Mouse (Mus musculus) left cerebral cortex, postnatal 14 days (tissue): Measurements from ENCODE around the gene Pdzd7. TPM values are rescaled to one million over a fixed set of nuclear protein-coding genes. Genes with fewer than 3 reads are reported as not detected.

ENCODE experiments used
- DNase-seq, 2 experiments: peaks; one replicate each; pipeline ENCODE4 v3.0.0; 2021 to 2022; ENCODE audit warnings: low spot score in 2 of 2, mixed read lengths in 1 of 2
- intact Hi-C: fragments of 180-260 bp; cut with DNase I; formaldehyde crosslinking; loops from one replicate; pipeline ENCODE4 v1.15.1; 2025
- total RNA-seq, 2 experiments: library from RNA; stranded (reverse); gene quantifications; 2 replicates each; pipeline ENCODE4 v1.2.3; 2021

The Pdzd7 gene
- total RNA-seq, 2 experiments from 2014 or later = 3.3 to 3.4 TPM

- DNase-seq = no peak
- intact Hi-C loops = no loop called here
Observed at GRCm38 (mm10) chr19:44992246-44992645, 53.3 kb downstream of the Pdzd7 start.

GRCm38 (mm10) chr19:44991031-44991430 is 54.5 kb downstream of the Pdzd7 start:
- intact Hi-C loops = no loop called here
- DNase-seq = no peak

- intact Hi-C loops = loop anchor here (5.0 kb wide), 1 partner anchor 42 kb away; no protein-coding TSS in a partner anchor
- no peak for DNase-seq
Observed at GRCm38 (mm10) chr19:44989567-44990495, 55.7 kb downstream of the Pdzd7 start.

- intact Hi-C loops = loop anchor here (5.0 kb wide), 1 partner anchor 43 kb away; no protein-coding TSS in a partner anchor
- no peak for DNase-seq
Observed at GRCm38 (mm10) chr19:44988831-44989566, 56.5 kb downstream of the Pdzd7 start, which contains the start of gene Sema4g. TSS of gene Sema4g (plus strand) at chr19:44989101.

GRCm38 (mm10) chr19:44988321-44988720 is 57.2 kb downstream of the Pdzd7 start:
- DNase-seq = no peak
- intact Hi-C loops = loop anchor here (5.0 kb wide), 1 partner anchor 44 kb away; no protein-coding TSS in a partner anchor

- peak; percentile 57 to 61 for DNase-seq
- intact Hi-C loops = loop anchor here (5.0 kb wide), 1 partner anchor 44 kb away; no protein-coding TSS in a partner anchor
Observed at GRCm38 (mm10) chr19:44987851-44988250, 57.7 kb downstream of the Pdzd7 start.

- DNase-seq = no peak
- intact Hi-C loops = loop anchor here (5.0 kb wide), 1 partner anchor 45 kb away; no protein-coding TSS in a partner anchor
Observed at GRCm38 (mm10) chr19:44987004-44987403, 58.5 kb downstream of the Pdzd7 start.

GRCm38 (mm10) chr19:44985159-44985988 is 60.1 kb downstream of the Pdzd7 start:
- intact Hi-C loops = loop anchor here (5.0 kb wide), 1 partner anchor 47 kb away; no protein-coding TSS in a partner anchor
- DNase-seq = no peak

- DNase-seq = no peak
- intact Hi-C loops = no loop called here
Observed at GRCm38 (mm10) chr19:44984420-44984819, 61.1 kb downstream of the Pdzd7 start.

GRCm38 (mm10) chr19:44983366-44983765 is 62.2 kb downstream of the Pdzd7 start:
- intact Hi-C loops = no loop called here
- DNase-seq = no peak

- intact Hi-C loops = no loop called here
Observed at GRCm38 (mm10) chr19:44982477-44983115, 62.9 kb downstream of the Pdzd7 start.

GRCm38 (mm10) chr19:44980787-44981186 is 64.7 kb downstream of the Pdzd7 start:
- intact Hi-C loops = no loop called here
- no peak for DNase-seq

More at GRCm38 (mm10) chr19:44982477-44983115, 62.9 kb downstream of the Pdzd7 start:
- DNase-seq = no peak

- DNase-seq = no peak
- intact Hi-C loops = no loop called here
Observed at GRCm38 (mm10) chr19:44977148-44977547, 68.4 kb downstream of the Pdzd7 start.

Other genes starting within 250 kb of the Pdzd7 start
- 10 to 100 TPM; 31.8 to 32.2 TPM for gene Slf2, start 114.6 kb downstream of the Pdzd7 start, total RNA-seq
- 10 to 100 TPM; 36.2 to 37.5 TPM for gene Sema4g, start 56.6 kb downstream of the Pdzd7 start, total RNA-seq
- gene Twnk, start 40.1 kb downstream of the Pdzd7 start, total RNA-seq = 10 to 100 TPM; 13.2 to 14.7 TPM
- gene Mrpl43, start 39.3 kb downstream of the Pdzd7 start, total RNA-seq = 10 to 100 TPM; 41.2 to 44.6 TPM
- 10 to 100 TPM; 28.9 to 31.6 TPM for gene Lzts2, start 31.3 kb downstream of the Pdzd7 start, total RNA-seq
- 100 to 1,000 TPM; 111 to 115 TPM for gene Sfxn3, start 1.8 kb upstream of the Pdzd7 start, total RNA-seq
- 1 to 10 TPM; 1.3 to 1.6 TPM for gene Kazald1, start 29.5 kb upstream of the Pdzd7 start, total RNA-seq
- gene Tlx1, start 105.0 kb upstream of the Pdzd7 start, total RNA-seq = not detected
- gene Lbx1, start 190.1 kb upstream of the Pdzd7 start, total RNA-seq = under 1 TPM in 1 of 2 experiments, not detected in 1; 0.13 TPM